Mouse (Mus musculus) intestine, postnatal 0 days (tissue): ENCODE measurements at regions not wholly inside any gene's neighbourhood (a gene's known extent, or its start where the extent isn't known, plus 50 kb on each side); places are given as distances from the start of the nearest gene placed in this dataset.

Experiments
- ATAC-seq: fragments of 200-750 bp; cut with Nextera tagmentation; 2 replicates; pipeline ENCODE4 v1.8.0; 2017; ENCODE audit warnings: mild to moderate bottlenecking, moderate TSS enrichment, moderate library complexity
- H3K27ac ChIP-seq: fragments of 300-500 bp; sonication (generic); 2 replicates; pipeline ENCODE4 v1.5.1; 2014; ENCODE audit warnings: mild to moderate bottlenecking, low read depth, low read length, moderate library complexity
- H3K27me3 ChIP-seq: fragments of 300-500 bp; sonication (generic); replicated peaks from 2 replicates; pipeline ENCODE4 v1.6.1; 2014; ENCODE audit warnings: low read length, mixed read lengths; ENCODE audit not compliant: control insufficient read depth, insufficient read depth
- H3K36me3 ChIP-seq: fragments of 300-500 bp; sonication (generic); 2 replicates; pipeline ENCODE4 v1.6.1; 2014; ENCODE audit warnings: mild to moderate bottlenecking, moderate library complexity; ENCODE audit not compliant: control insufficient read depth, insufficient read depth
- H3K4me1 ChIP-seq: fragments of 300-500 bp; sonication (generic); replicated peaks from 2 replicates; pipeline ENCODE4 v1.6.1; 2014; ENCODE audit warnings: antibody characterized with exemption, low read length, mixed read lengths; ENCODE audit not compliant: control insufficient read depth, insufficient read depth
- H3K4me2 ChIP-seq: fragments of 300-500 bp; sonication (generic); replicated peaks from 2 replicates; pipeline ENCODE4 v1.6.1; 2014; ENCODE audit warnings: low read depth, mild to moderate bottlenecking, moderate library complexity
- H3K4me3 ChIP-seq: fragments of 300-500 bp; sonication (generic); 2 replicates; pipeline ENCODE4 v1.5.1; 2014; ENCODE audit warnings: low read depth, low read length
- H3K9ac ChIP-seq: fragments of 300-500 bp; sonication (generic); 2 replicates; pipeline ENCODE4 v1.6.1; 2014; ENCODE audit warnings: mild to moderate bottlenecking, low read depth, low read length
- H3K9me3 ChIP-seq: fragments of 300-500 bp; sonication (generic); 2 replicates; pipeline ENCODE4 v1.6.1; 2016; ENCODE audit warnings: mixed run types; ENCODE audit not compliant: control insufficient read depth
- CTCF ChIP-seq: sonication (generic); IDR thresholded peaks from 2 replicates; pipeline ENCODE4 v1.5.1; 2016; ENCODE audit warnings: low read depth, mild to moderate bottlenecking, control low read depth, antibody characterized with exemption, moderate library complexity
- whole genome bisulfite sequencing: fragments of 180-500 bp; shearing (Covaris S2); extraction: QIAGEN DNeasy Blood & Tissue Kit; methylation state at CpG from one replicate; pipeline ENCODE4 v1.1.7; 2014; 5-methylcytosine and 5-hydroxymethylcytosine counted together

DNA sequence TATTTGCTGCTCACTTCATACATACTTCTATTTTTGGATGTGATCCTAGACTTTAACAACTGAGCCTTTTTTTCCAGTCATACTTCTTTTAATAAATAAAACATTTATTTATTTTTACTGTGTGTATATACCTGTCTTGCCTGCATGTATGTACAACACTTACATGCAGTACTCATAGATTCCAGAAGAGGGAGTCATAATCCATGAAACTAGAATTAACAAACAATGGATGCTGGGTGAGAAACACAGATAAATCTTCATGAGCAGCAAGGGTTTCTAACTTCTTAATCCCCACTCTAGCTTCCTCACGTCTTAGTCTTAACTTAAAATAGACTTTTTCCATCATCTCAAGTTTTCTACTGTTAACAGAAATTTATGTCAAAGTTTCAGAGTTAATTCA, 1253.7 kb upstream of the Nr2f1 start:
- no peaks in the 10 kb centered on the region for H3K36me3 ChIP-seq
- no peak overlapping the region for H3K4me3 ChIP-seq
- TF ChIP-seq CTCF, result 0 out of 2 replicates have a peak, but pooled peaks have one; percentile 13
- ATAC-seq, result no peak
- H3K27me3 ChIP-seq, result no peaks in the 10 kb centered on the region
- H3K4me1 ChIP-seq, result no peaks in the 10 kb centered on the region
- no peak overlapping the region for H3K4me2 ChIP-seq
- no peak overlapping the region for H3K27ac ChIP-seq
- no peak overlapping the region for H3K9ac ChIP-seq
- no peaks in the 10 kb centered on the region for H3K9me3 ChIP-seq
- 56% methylated on average over 1 of the region's 1 CpGs for WGBS

DNA sequence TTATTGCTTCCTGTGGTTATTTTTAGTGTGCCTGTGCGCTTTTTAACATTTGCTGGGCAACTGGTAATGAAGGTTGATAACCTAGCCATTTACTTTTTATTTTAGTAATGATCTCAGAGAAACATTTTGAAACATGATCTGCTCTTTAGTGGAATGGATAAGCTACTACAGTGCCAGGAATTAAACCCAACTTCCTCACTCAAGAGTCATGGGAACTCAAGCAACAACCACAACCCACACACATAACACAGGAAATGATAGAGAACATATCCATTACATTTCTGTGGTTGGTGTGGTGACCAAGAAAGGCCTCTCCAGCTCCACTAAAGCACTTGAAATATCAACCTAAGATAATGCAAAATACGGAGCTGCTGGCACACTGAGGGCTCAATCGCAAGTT, 1243.6 kb upstream of the Nr2f1 start:
- ATAC-seq, result no peak
- H3K27ac ChIP-seq, result no peak overlapping the region
- no peak for TF ChIP-seq CTCF
- H3K9ac ChIP-seq, result no peak overlapping the region
- H3K4me3 ChIP-seq, result no peak overlapping the region
- no peaks in the 10 kb centered on the region for H3K36me3 ChIP-seq
- 77% methylated on average over 3 of the region's 3 CpGs for WGBS
- no peaks in the 10 kb centered on the region for H3K9me3 ChIP-seq
- H3K27me3 ChIP-seq, result no peaks in the 10 kb centered on the region
- no peaks in the 10 kb centered on the region for H3K4me1 ChIP-seq
- H3K4me2 ChIP-seq, result no peak overlapping the region

DNA sequence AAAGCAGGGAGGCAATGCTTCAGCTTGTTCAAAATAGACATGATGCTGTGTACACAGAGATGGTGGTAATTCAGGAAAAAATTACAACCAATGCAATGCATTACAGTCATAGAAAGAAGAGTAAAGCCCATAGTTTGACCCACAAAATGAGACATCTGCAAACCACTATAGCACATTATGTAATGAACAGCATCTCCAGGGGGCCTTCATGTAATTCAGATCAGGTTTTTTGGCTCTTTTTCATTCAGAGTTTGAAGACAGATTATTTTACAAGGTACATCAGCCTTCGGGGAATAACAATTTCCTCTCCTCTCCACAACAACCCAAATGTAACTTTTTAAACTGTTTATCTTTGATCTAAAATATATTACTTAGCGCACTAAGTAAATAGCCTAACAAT, 1243.1 kb upstream of the Nr2f1 start:
- WGBS, result 63% methylated on average over 2 of the region's 2 CpGs
- no peak overlapping the region for H3K27ac ChIP-seq

DNA sequence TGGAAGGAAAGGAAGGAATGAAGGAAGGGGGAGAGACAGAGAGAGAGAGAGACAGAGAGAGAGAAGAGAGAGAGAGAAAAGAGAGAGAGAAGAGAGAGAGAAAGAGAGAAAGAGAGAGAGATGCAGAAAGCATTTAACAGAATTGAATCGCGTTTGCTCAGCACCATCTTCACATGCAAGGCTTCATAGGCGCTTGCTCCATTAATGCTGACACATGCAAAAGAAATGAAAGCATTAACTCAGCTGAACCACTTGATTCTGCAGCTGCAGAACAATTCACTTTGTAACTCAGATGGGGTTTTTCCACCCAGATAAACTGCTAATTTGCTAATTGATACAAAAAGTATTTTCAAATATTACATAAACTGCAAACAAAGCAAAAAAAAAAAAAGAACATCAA, 1231.9 kb upstream of the Nr2f1 start:
- no peak for ATAC-seq
- Histone ChIP-seq H3K9me3 (no peaks in the 10 kb centered on the region), H3K36me3 (no peaks in the 10 kb centered on the region), H3K9ac (no peak overlapping the region), H3K27ac (no peak overlapping the region), H3K4me2 (no peak overlapping the region), H3K27me3 (no peaks in the 10 kb centered on the region), H3K4me1 (no peaks in the 10 kb centered on the region), H3K4me3 (no peak overlapping the region)
- 46% methylated on average over 3 of the region's 3 CpGs for WGBS
- no peak for TF ChIP-seq CTCF

More for the DNA sequence above, 1243.1 kb upstream of the Nr2f1 start:
- Histone ChIP-seq H3K4me2 (no peak overlapping the region), H3K9me3 (no peaks in the 10 kb centered on the region), H3K4me1 (no peaks in the 10 kb centered on the region), H3K36me3 (no peaks in the 10 kb centered on the region), H3K9ac (no peak overlapping the region), H3K27me3 (no peaks in the 10 kb centered on the region), H3K4me3 (no peak overlapping the region)
- no peak for ATAC-seq
- no peak for TF ChIP-seq CTCF

DNA sequence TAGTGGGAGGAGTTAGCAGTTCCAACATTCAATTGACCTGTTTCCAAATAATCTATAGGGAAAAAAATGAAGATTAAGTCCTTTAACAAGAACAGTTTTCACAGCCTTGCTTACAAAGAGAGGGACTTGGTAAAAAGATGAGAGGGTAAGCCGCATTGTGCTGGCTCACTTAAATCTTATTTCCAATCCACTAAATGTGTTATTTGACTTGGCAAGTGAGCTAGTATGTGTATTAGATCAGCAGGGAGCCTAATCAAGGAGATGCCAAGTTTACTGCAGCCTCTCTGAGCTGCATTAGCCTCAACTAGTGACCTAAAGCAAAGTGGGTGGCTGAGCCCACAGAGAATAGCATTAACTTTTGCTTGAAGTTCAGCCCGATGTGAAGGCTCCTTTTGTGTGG, 1231.4 kb upstream of the Nr2f1 start:
- Histone ChIP-seq H3K27me3 (no peaks in the 10 kb centered on the region), H3K4me3 (no peak overlapping the region), H3K4me2 (no peak overlapping the region), H3K9ac (no peak overlapping the region), H3K27ac (no peak overlapping the region), H3K36me3 (no peaks in the 10 kb centered on the region), H3K9me3 (no peaks in the 10 kb centered on the region), H3K4me1 (no peaks in the 10 kb centered on the region)
- TF ChIP-seq CTCF, result no peak
- 27% methylated on average over 2 of the region's 2 CpGs for WGBS
- ATAC-seq, result no peak

DNA sequence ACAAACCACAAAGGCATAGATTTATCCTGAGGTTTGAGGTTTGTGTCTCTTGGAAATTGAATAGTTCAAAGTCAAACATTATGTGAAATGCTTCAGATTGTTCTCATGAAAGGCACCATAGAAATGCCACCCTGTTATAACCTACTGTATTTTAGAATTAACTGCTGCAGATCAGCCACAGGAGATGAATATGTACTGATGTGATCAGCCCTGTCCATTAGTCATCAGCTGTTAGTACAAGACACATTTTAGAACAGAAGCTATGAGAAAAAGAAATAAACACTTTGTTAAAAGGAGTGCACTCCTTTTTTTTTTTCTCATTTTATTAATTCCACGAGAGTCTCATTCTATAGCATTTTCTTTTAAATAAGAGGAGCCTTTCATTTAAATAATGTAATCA, 1231.0 kb upstream of the Nr2f1 start:
- no peak for TF ChIP-seq CTCF

DNA sequence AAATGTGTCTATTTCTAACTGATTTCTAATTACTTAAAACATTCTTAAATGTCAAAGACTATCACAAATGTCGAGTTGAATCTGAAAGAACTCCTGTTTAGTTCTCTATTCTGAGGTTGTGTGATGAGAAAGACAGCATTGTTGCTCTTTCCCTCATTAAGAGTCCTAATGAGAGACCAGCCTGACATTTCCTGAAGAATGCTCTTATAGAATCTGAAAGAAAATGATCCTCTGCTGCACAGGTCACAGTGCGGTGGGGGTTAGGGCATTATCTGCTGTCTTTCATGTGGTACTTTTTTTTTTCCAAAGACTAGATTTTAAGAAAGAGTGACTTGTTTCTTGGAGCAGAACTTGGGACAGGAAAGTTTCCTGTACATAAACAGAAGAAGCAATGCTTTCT, 1218.3 kb upstream of the Nr2f1 start:
- no peak for TF ChIP-seq CTCF

More for the DNA sequence above, 1231.0 kb upstream of the Nr2f1 start:
- WGBS, result 61% methylated on average over 1 of the region's 1 CpGs
- Histone ChIP-seq H3K4me1 (no peaks in the 10 kb centered on the region), H3K27ac (no peak overlapping the region), H3K4me2 (no peak overlapping the region), H3K36me3 (no peaks in the 10 kb centered on the region), H3K4me3 (no peak overlapping the region), H3K27me3 (no peaks in the 10 kb centered on the region), H3K9me3 (no peaks in the 10 kb centered on the region), H3K9ac (no peak overlapping the region)
- ATAC-seq, result no peak

More for the DNA sequence above, 1218.3 kb upstream of the Nr2f1 start:
- H3K27me3 ChIP-seq, result no peaks in the 10 kb centered on the region
- no peak overlapping the region for H3K9ac ChIP-seq
- H3K36me3 ChIP-seq, result no peaks in the 10 kb centered on the region
- H3K4me1 ChIP-seq, result no peaks in the 10 kb centered on the region
- 72% methylated on average over 2 of the region's 2 CpGs for WGBS
- H3K27ac ChIP-seq, result no peak overlapping the region
- no peak overlapping the region for H3K4me3 ChIP-seq
- no peak for ATAC-seq
- no peak overlapping the region for H3K4me2 ChIP-seq
- no peaks in the 10 kb centered on the region for H3K9me3 ChIP-seq
